Mouse (Mus musculus) ES-E14 (cell line): ENCODE results near the gene Vwa2.

Source experiments
- CHD2 ChIP-seq: IDR thresholded peaks from 2 replicates; pipeline ENCODE4 v1.6.1; 2014; ENCODE audit warnings: mild to moderate bottlenecking, low read depth, low read length, inconsistent platforms
- HCFC1 ChIP-seq: IDR thresholded peaks from 2 replicates; pipeline ENCODE4 v1.6.1; 2012; ENCODE audit warnings: low read length, inconsistent platforms, borderline replicate concordance; ENCODE audit not compliant: insufficient read depth
- MAFK ChIP-seq: IDR thresholded peaks from 2 replicates; pipeline ENCODE4 v1.6.1; 2014; ENCODE audit warnings: mild to moderate bottlenecking, low read depth, low read length, inconsistent platforms; ENCODE audit not compliant: insufficient read depth
- ZC3H11A ChIP-seq: IDR thresholded peaks from 2 replicates; pipeline ENCODE4 v1.6.1; 2012; ENCODE audit warnings: low read depth, mild to moderate bottlenecking, inconsistent platforms, low read length, borderline replicate concordance
- ZNF384 ChIP-seq: IDR thresholded peaks from 2 replicates; pipeline ENCODE4 v1.6.1; 2012; ENCODE audit warnings: low read depth, low read length, inconsistent platforms

- TF ChIP-seq ZC3H11A, result no peak
- no peak for TF ChIP-seq CHD2
- TF ChIP-seq HCFC1, result no peak
- TF ChIP-seq MAFK, result no peak
- TF ChIP-seq ZNF384, result no peak
These were observed 56.0 kb downstream of the Vwa2 start for GRCm38 (mm10) chr19:56930029-56930428.
